Mouse (Mus musculus) neural tube, embryonic 12.5 days (tissue): ENCODE data around the gene Frem1. TPM values are rescaled to one million over a fixed set of nuclear protein-coding genes. Genes with fewer than 3 reads are reported as not detected.

Source experiments
- ATAC-seq: fragments of 200-750 bp; cut with Nextera tagmentation; 2 replicates; pipeline ENCODE4 v1.8.0; 2017; ENCODE audit warnings: low read depth, mild to moderate bottlenecking, moderate TSS enrichment, moderate library complexity; ENCODE audit not compliant: low FRiP score
- H3K27ac ChIP-seq: fragments of 300-500 bp; sonication (generic); 2 replicates; pipeline ENCODE4 v1.5.1; 2016
- H3K27me3 ChIP-seq: fragments of 300-500 bp; sonication (generic); replicated peaks from 2 replicates; pipeline ENCODE4 v1.6.1; 2016; ENCODE audit warnings: mild to moderate bottlenecking
- H3K36me3 ChIP-seq: fragments of 300-500 bp; sonication (generic); 2 replicates; pipeline ENCODE4 v1.6.1; 2016; ENCODE audit warnings: mild to moderate bottlenecking
- H3K4me1 ChIP-seq: fragments of 300-500 bp; sonication (generic); 2 replicates; pipeline ENCODE4 v1.6.1; 2016
- H3K4me2 ChIP-seq: fragments of 300-500 bp; sonication (generic); replicated peaks from 2 replicates; pipeline ENCODE4 v1.6.1; 2016; ENCODE audit warnings: mild to moderate bottlenecking
- H3K4me3 ChIP-seq: fragments of 300-500 bp; sonication (generic); 2 replicates; pipeline ENCODE4 v1.5.1; 2016
- H3K9ac ChIP-seq: fragments of 300-500 bp; sonication (generic); 2 replicates; pipeline ENCODE4 v1.6.1; 2016; ENCODE audit warnings: mild to moderate bottlenecking
- H3K9me3 ChIP-seq: fragments of 300-500 bp; sonication (generic); 2 replicates; pipeline ENCODE4 v1.6.1; 2016; ENCODE audit warnings: mild to moderate bottlenecking
- WGBS: fragments of 180-500 bp; shearing (Covaris S2); methylation state at CpG from one replicate; pipeline ENCODE4 v1.1.7; 2016; 5-methylcytosine and 5-hydroxymethylcytosine counted together
- polyA plus RNA-seq: library from polyadenylated mRNA; unstranded; fragments of >200 nt; fragmentation: Nextera tagmentation; extraction: Ambion mirVana; gene quantifications from 2 replicates; pipeline ENCODE4 v1.2.1, GENCODE M21; 2016

The Frem1 gene
- polyA plus RNA-seq, 1 experiment from 2014 or later, result 2.5 TPM

DNA sequence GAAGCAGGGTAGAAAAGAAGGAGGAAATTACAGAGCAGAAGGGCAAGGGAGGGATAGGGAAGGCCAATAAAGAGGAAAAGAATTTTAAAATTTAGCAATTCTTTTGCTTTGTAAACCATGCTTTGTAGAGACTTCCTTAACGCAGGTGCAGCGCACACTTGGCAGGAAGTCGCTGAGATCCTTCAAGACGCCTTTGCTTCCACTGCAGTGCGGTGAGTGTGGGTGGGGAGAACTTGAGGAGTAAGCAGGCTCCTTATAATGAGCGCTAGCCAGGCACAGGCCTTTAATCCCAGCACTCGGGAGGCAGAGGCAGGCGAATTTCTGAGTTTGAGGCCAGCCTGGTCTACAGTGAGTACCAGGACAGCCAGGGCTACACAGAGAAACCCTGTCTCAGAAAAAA is 1.1 kb upstream of the Frem1 start:
- H3K9ac ChIP-seq, result no peak overlapping the region
- peaks cover 3% of the 10 kb centered on the region; the same call in 1 of the 2 replicates for H3K27me3 ChIP-seq
- no peaks in the 10 kb centered on the region for H3K36me3 ChIP-seq
- WGBS, result 94% methylated on average over 8 of the region's 8 CpGs
- H3K4me3 ChIP-seq, result no peak overlapping the region
- H3K27ac ChIP-seq, result no peak overlapping the region
- peaks cover 21% of the 10 kb centered on the region for H3K4me1 ChIP-seq
- no peaks in the 10 kb centered on the region for H3K9me3 ChIP-seq
- no peak for ATAC-seq
- no peak overlapping the region for H3K4me2 ChIP-seq

- 7% methylated on average over 8 of the region's 8 CpGs for WGBS
- Histone ChIP-seq H3K4me3 (peak overlapping the region; percentile 11; the same call in 1 of the 2 replicates), H3K9ac (no peak overlapping the region), H3K9me3 (no peaks in the 10 kb centered on the region), H3K27ac (no peak overlapping the region), H3K27me3 (peaks cover 3% of the 10 kb centered on the region; the same call in 1 of the 2 replicates), H3K36me3 (no peaks in the 10 kb centered on the region), H3K4me2 (peak overlapping the region; percentile 58), H3K4me1 (peaks cover 28% of the 10 kb centered on the region)
- no peak for ATAC-seq
These were observed 963 bp downstream of the Frem1 start for GRCm38 (mm10) chr4:83051176-83051575.

- Histone ChIP-seq H3K4me1 (peaks cover 37% of the 10 kb centered on the region), H3K36me3 (no peaks in the 10 kb centered on the region), H3K4me3 (peak overlapping the region; percentile 9; the same call in 1 of the 2 replicates), H3K9ac (no peak overlapping the region), H3K9me3 (no peaks in the 10 kb centered on the region), H3K27ac (no peak overlapping the region), H3K4me2 (peak overlapping the region; percentile 58; the same call in 1 of the 2 replicates), H3K27me3 (peaks cover 3% of the 10 kb centered on the region; the same call in 1 of the 2 replicates)
- 65% methylated on average over 5 of the region's 5 CpGs for WGBS
- no peak for ATAC-seq
These were observed 1.9 kb downstream of the Frem1 start for GRCm38 (mm10) chr4:83050151-83050796.

DNA sequence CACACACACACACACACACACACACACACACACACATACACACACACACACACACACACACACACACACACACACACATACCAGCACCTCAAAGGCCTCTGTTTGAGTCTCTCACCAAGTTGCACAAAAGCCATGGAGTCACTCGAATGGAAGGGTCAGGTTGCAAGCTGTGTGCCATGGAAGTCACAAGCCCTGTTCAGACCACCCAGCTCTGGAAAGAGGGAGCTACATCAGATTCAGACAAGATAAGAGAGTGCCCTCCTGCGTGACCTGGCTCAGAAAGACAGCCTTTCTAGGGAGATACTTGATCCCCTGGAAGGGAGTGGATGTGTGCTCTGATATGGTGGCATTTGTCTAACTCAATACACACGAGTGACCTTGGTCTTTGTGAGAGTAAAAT is 2.9 kb downstream of the Frem1 start:
- peaks cover 43% of the 10 kb centered on the region for H3K4me1 ChIP-seq
- 0 out of 2 replicates have a peak overlapping the region, but pooled peaks have one; percentile 9 for H3K4me2 ChIP-seq
- H3K9ac ChIP-seq, result no peak overlapping the region
- H3K4me3 ChIP-seq, result no peak overlapping the region
- peaks cover 3% of the 10 kb centered on the region; the same call in 1 of the 2 replicates for H3K27me3 ChIP-seq
- no peaks in the 10 kb centered on the region for H3K9me3 ChIP-seq
- H3K36me3 ChIP-seq, result no peaks in the 10 kb centered on the region
- WGBS, result 32% methylated on average over 3 of the region's 3 CpGs
- no peak for ATAC-seq
- H3K27ac ChIP-seq, result no peak overlapping the region

DNA sequence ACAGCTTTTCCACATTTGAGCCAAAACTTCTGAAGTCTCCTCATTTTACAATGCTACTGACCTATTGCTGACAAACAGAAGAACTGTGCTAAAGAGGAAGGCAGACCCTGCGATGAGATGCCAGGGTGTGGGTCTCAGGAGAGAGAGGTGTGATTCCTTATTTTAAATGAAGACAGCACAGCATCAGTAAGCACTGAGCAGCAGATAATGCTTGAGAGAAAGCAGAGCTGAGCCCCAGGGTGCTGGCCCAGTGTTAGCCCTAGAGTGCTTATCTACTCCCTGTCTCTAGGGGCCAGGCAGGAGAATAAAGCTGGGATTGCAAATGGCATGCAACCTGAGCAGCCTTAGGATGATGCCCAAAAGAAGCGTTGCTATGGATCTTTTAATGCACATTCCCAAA is 3.6 kb downstream of the Frem1 start:
- ATAC-seq, result no peak
- Histone ChIP-seq H3K27me3 (peaks cover 3% of the 10 kb centered on the region; the same call in 1 of the 2 replicates), H3K36me3 (no peaks in the 10 kb centered on the region), H3K4me1 (peaks cover 43% of the 10 kb centered on the region), H3K9ac (no peak overlapping the region), H3K4me3 (no peak overlapping the region), H3K4me2 (no peak overlapping the region), H3K9me3 (no peaks in the 10 kb centered on the region), H3K27ac (no peak overlapping the region)
- WGBS, result 50% methylated on average over 2 of the region's 2 CpGs

DNA sequence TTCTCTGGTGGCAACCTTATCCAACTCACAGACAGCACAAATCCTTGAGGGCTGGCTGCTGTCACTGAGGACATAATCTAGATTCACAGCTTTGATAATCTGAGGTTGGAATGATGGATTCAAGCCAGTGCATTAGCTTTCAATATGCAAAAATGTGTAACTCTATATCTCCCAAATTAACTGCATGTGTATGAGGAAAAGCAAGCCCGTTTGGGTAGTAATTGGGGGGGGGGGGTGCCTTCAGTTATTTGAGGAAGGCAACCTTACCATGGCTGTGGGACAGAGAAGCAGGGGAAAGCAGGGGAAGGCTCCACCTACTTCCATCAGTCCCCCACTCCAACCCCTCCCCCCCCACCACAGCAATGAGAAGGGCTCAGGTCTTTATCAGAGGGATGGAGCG is 5.3 kb downstream of the Frem1 start:
- Histone ChIP-seq H3K27ac (no peak overlapping the region), H3K36me3 (no peaks in the 10 kb centered on the region), H3K4me3 (no peak overlapping the region), H3K4me1 (peaks cover 36% of the 10 kb centered on the region), H3K4me2 (no peak overlapping the region), H3K27me3 (peaks cover 3% of the 10 kb centered on the region; the same call in 1 of the 2 replicates), H3K9me3 (no peaks in the 10 kb centered on the region), H3K9ac (no peak overlapping the region)
- WGBS, result 56% methylated on average over 2 of the region's 2 CpGs
- no peak for ATAC-seq

- no peaks in the 10 kb centered on the region for H3K36me3 ChIP-seq
- H3K27ac ChIP-seq, result no peak overlapping the region
- 19% methylated on average over 3 of the region's 3 CpGs for WGBS
- H3K4me2 ChIP-seq, result no peak overlapping the region
- peaks cover 3% of the 10 kb centered on the region; the same call in 1 of the 2 replicates for H3K27me3 ChIP-seq
- H3K4me3 ChIP-seq, result no peak overlapping the region
- H3K4me1 ChIP-seq, result peaks cover 30% of the 10 kb centered on the region
- ATAC-seq, result no peak
- H3K9me3 ChIP-seq, result no peaks in the 10 kb centered on the region
- H3K9ac ChIP-seq, result no peak overlapping the region
These were observed 6.1 kb downstream of the Frem1 start for GRCm38 (mm10) chr4:83046069-83046468.

DNA sequence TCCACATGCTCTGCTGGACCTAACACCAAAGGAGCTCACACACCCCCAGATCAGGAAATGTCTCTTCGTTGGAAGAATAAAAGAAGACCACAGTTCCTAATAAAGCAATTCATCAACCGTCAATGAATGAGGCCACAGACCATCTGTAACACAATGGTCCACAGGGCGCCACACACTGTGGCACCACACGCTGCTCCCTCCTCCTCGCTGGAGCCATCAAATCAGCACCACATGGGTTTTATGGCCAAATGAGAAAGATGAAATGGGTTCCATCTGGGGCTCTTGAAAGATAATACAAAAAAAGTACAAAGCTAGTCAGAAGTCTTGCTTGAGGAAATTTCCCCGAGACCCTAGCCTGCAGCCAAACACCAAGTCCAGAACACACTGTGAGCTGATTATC is 6.9 kb downstream of the Frem1 start:
- peaks cover 27% of the 10 kb centered on the region for H3K4me1 ChIP-seq
- no peaks in the 10 kb centered on the region for H3K36me3 ChIP-seq
- no peak overlapping the region for H3K9ac ChIP-seq
- no peaks in the 10 kb centered on the region for H3K9me3 ChIP-seq
- WGBS, result 8% methylated on average over 6 of the region's 6 CpGs
- no peak overlapping the region for H3K4me2 ChIP-seq
- ATAC-seq, result no peak
- H3K4me3 ChIP-seq, result no peak overlapping the region
- H3K27ac ChIP-seq, result no peak overlapping the region
- H3K27me3 ChIP-seq, result peaks cover 3% of the 10 kb centered on the region; the same call in 1 of the 2 replicates

DNA sequence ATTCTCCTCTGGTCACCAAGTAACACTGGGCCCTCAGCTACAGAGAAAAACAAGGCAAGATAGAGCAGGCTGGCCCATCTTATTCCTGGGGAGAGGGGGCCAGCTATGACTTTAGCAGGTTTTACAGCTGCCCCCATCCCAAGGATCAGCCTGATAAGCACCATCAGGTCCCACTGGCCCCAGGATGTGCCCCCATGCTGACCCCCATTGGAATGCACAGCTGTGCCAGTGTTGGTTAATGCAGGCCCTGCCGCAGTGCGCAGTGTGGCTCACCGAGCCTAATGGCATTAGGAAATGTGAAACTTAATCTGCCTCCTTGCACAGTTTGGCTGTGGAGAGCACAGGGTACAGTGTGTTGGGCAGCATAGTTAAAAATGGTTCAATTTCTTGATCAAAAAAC is 11.4 kb downstream of the Frem1 start:
- Histone ChIP-seq H3K27me3 (no peaks in the 10 kb centered on the region), H3K9me3 (no peaks in the 10 kb centered on the region), H3K36me3 (no peaks in the 10 kb centered on the region), H3K4me1 (peaks cover 11% of the 10 kb centered on the region), H3K4me2 (no peak overlapping the region), H3K9ac (no peak overlapping the region), H3K27ac (no peak overlapping the region), H3K4me3 (no peak overlapping the region)
- ATAC-seq, result no peak
- 56% methylated on average over 3 of the region's 3 CpGs for WGBS

DNA sequence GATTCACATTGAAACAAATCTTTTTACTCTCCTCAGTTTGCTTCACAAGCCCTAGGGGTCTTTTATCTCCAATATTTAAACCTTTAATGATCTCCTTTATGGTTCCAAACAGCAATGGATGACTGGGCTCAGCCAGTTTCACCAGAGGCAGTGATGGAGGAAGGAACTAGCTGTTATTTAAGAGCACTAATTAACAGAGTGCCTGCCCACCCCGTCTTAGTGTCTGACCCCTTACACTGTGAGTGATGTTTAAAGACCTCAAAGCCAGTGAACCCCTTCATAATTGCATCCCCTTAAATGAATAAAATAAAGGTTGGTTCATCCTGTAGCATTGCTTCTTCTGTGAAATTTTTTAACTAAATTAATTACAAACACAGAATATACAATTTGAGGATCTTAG is 19.4 kb downstream of the Frem1 start:
- Histone ChIP-seq H3K4me2 (no peak overlapping the region), H3K27me3 (no peaks in the 10 kb centered on the region), H3K27ac (no peak overlapping the region), H3K9ac (no peak overlapping the region), H3K36me3 (no peaks in the 10 kb centered on the region), H3K4me3 (no peak overlapping the region), H3K4me1 (no peaks in the 10 kb centered on the region), H3K9me3 (no peaks in the 10 kb centered on the region)
- ATAC-seq, result no peak
- 15% methylated on average over 1 of the region's 1 CpGs for WGBS

DNA sequence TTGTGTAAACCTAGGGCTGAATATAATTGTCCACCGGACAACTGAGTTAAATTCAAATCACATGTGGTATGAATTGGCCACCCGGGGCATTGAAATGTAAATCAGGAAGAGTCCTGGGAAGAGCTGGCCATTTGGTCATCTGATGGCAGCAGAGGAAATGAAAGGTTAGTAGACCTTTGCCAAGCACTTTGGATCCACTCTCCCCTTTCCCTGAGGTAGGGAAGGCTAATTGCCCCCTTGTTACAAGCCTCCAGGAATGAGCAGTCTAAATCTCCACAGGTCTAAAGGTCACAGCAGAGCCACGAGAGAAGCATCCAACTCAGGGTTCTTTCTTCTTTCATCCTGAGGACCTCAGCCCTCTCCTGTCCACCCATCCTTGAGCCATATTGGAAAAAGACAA is 20.5 kb downstream of the Frem1 start:
- Histone ChIP-seq H3K36me3 (no peaks in the 10 kb centered on the region), H3K9ac (no peak overlapping the region), H3K9me3 (no peaks in the 10 kb centered on the region), H3K27ac (no peak overlapping the region), H3K4me3 (no peak overlapping the region), H3K4me1 (no peaks in the 10 kb centered on the region), H3K27me3 (no peaks in the 10 kb centered on the region), H3K4me2 (no peak overlapping the region)
- ATAC-seq, result no peak
- 26% methylated on average over 3 of the region's 3 CpGs for WGBS

DNA sequence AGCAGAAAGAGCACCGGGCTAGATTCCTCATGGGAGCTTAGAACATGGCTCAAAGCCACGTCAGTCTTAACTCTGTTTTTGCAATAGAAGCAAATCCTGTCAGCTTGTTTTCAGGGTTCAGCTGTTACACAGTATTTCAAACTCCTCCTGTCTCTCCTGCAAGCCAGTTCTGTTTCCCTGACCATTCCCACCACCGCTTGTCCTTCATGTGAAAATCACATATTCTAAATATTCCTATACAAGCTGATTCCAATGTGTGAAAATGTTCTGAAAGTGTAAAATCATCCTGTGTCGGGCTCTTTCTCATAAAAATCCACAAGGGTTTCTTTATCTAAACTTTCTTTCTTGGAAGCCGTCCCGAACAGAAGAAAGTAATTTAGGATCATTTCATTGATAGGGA is 22.0 kb downstream of the Frem1 start:
- H3K9me3 ChIP-seq, result no peaks in the 10 kb centered on the region
- H3K36me3 ChIP-seq, result no peaks in the 10 kb centered on the region
- H3K27ac ChIP-seq, result no peak overlapping the region
- no peak overlapping the region for H3K4me2 ChIP-seq
- H3K27me3 ChIP-seq, result no peaks in the 10 kb centered on the region
- no peak overlapping the region for H3K9ac ChIP-seq
- no peak for ATAC-seq
- H3K4me1 ChIP-seq, result no peaks in the 10 kb centered on the region
- no peak overlapping the region for H3K4me3 ChIP-seq
- 87% methylated on average over 6 of the region's 6 CpGs for WGBS
